Mouse (Mus musculus) hindbrain, embryonic 14.5 days (tissue): ENCODE results near the gene Phgr1. TPM values are rescaled to one million over a fixed set of nuclear protein-coding genes. Genes with fewer than 3 reads are reported as not detected.
A peak's percentile ranks its signal among the peaks of the same experiment; 100 is the strongest.

Experiments
- ATAC-seq: fragments of 200-750 bp; cut with Nextera tagmentation; 2 replicates; pipeline ENCODE4 v1.8.0; 2017; ENCODE audit warnings: moderate number of reproducible peaks, mild to moderate bottlenecking, moderate TSS enrichment, moderate library complexity; ENCODE audit not compliant: low FRiP score
- DNase-seq: peaks from one replicate; pipeline ENCODE4 v3.0.0-alpha.2; 2015; ENCODE audit warnings: low spot score
- H3K27ac ChIP-seq: fragments of 300-500 bp; sonication (generic); 2 replicates; pipeline ENCODE4 v1.5.1; 2014; ENCODE audit warnings: mild to moderate bottlenecking, moderate library complexity
- H3K27me3 ChIP-seq: fragments of 300-500 bp; sonication (generic); 2 replicates; pipeline ENCODE4 v1.6.1; 2014; ENCODE audit warnings: mild to moderate bottlenecking, low read length, mixed read lengths; ENCODE audit not compliant: control insufficient read depth, insufficient read depth
- H3K36me3 ChIP-seq: fragments of 300-500 bp; sonication (generic); replicated peaks from 2 replicates; pipeline ENCODE4 v1.6.1; 2014; ENCODE audit not compliant: control insufficient read depth, insufficient read depth
- H3K4me1 ChIP-seq: fragments of 300-500 bp; sonication (generic); replicated peaks from 2 replicates; pipeline ENCODE4 v1.6.1; 2014; ENCODE audit warnings: antibody characterized with exemption, low read length, mixed read lengths; ENCODE audit not compliant: control insufficient read depth, insufficient read depth
- H3K4me2 ChIP-seq: fragments of 300-500 bp; sonication (generic); replicated peaks from 2 replicates; pipeline ENCODE4 v1.6.1; 2014; ENCODE audit warnings: mild to moderate bottlenecking, moderate library complexity
- H3K4me3 ChIP-seq: fragments of 300-500 bp; sonication (generic); replicated peaks from 2 replicates; pipeline ENCODE4 v1.5.1; 2014; ENCODE audit warnings: mild to moderate bottlenecking, low read length
- H3K9ac ChIP-seq: fragments of 300-500 bp; sonication (generic); 2 replicates; pipeline ENCODE4 v1.6.1; 2014
- H3K9me3 ChIP-seq: fragments of 300-500 bp; sonication (generic); 2 replicates; pipeline ENCODE4 v1.6.1; 2016; ENCODE audit warnings: low read length; ENCODE audit not compliant: control insufficient read depth
- WGBS: fragments of 180-500 bp; shearing (Covaris S2); extraction: QIAGEN DNeasy Blood & Tissue Kit; methylation state at CpG from one replicate; pipeline ENCODE4 v1.1.7; 2014; 5-methylcytosine and 5-hydroxymethylcytosine counted together
- polyA plus RNA-seq: library from polyadenylated mRNA; unstranded; fragments of >200 nt; fragmentation: Nextera tagmentation; extraction: Ambion mirVana; gene quantifications from 2 replicates; pipeline ENCODE4 v1.2.1, GENCODE M21; 2014

Gene Phgr1
- polyA plus RNA-seq, 1 experiment from 2014 or later: not detected

DNA sequence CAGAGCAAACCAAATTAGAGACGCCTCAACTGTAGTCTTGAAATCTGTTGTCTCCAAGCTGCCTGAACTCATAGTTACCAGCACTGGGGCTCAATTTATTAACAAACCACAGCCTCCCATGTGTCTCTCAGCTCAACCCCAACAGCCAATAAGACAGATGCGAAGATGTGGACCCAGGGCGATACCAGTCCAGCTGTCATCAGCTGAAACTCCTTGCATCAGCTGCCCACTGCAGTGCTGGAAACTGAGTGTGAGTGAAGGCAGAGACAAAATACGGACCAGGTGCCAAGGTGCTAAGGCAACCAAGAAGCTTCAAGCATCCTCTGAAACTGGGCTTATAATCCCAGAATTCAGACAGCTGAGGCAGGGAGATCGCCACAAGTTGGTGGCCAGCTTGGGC lies 40.6 kb upstream of the Phgr1 start:
- H3K27ac ChIP-seq: no peak overlapping the region
- no peak overlapping the region for H3K9ac ChIP-seq
- peaks cover 20% of the 10 kb centered on the region; the same call in 1 of the 2 replicates for H3K27me3 ChIP-seq
- H3K4me3 ChIP-seq: no peak overlapping the region
- ATAC-seq: no peak
- H3K4me2 ChIP-seq: no peak overlapping the region
- H3K36me3 ChIP-seq: no peaks in the 10 kb centered on the region
- H3K4me1 ChIP-seq: no peaks in the 10 kb centered on the region
- no peak for DNase-seq
- 79% methylated on average over 5 of the region's 5 CpGs for WGBS
- no peaks in the 10 kb centered on the region for H3K9me3 ChIP-seq

DNA sequence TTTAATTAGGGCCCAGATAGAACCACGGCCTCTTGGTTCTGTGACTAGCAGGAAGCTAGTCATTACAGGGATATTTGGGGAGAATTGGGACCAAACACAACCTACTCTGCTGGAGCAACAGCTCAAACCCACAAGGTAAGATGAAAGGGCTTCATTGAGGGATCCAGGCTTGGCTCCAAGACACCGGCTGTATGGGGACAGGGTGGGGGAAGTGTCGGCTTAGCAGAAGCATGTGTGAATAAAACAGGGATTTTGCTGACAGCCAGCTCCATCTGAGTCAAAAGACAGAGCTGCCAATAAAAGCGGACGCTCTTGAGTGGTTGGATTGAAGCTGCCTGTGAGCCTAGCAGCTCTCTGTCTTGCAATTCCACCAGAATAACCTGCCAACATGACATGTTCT lies 39.2 kb upstream of the Phgr1 start:
- no peak for DNase-seq

DNA sequence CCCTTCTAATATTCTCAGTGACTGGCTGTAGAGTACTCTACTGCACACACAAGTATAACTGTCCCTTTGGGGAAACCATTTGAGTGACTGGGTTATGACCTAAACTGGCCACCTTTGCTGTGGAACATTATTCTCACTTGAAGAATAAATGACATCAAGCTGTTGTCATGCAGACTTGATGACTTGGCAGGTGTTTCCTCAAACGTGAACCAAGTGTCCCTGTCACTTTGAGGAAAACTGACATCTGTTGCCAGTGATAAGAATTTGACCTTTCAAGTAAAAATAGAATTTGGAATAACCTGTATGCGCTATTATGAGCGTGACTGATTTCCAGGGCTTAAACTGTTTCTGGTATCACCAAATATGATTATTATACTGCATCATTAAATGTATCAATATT lies 32.2 kb upstream of the Phgr1 start:
- Histone ChIP-seq H3K27me3 (peaks cover 4% of the 10 kb centered on the region), H3K36me3 (no peaks in the 10 kb centered on the region), H3K4me3 (no peak overlapping the region), H3K9me3 (no peaks in the 10 kb centered on the region), H3K27ac (no peak overlapping the region), H3K4me1 (peaks cover 9% of the 10 kb centered on the region; the same call in 1 of the 2 replicates), H3K9ac (no peak overlapping the region), H3K4me2 (no peak overlapping the region)
- ATAC-seq (no peak), DNase-seq (no peak)
- 70% methylated on average over 3 of the region's 3 CpGs for WGBS

More for the DNA sequence above, 39.2 kb upstream of the Phgr1 start:
- Histone ChIP-seq H3K27ac (no peak overlapping the region), H3K4me1 (no peaks in the 10 kb centered on the region), H3K9ac (no peak overlapping the region), H3K36me3 (no peaks in the 10 kb centered on the region), H3K4me2 (no peak overlapping the region), H3K27me3 (peaks cover 14% of the 10 kb centered on the region; the same call in 1 of the 2 replicates), H3K9me3 (no peaks in the 10 kb centered on the region), H3K4me3 (no peak overlapping the region)
- WGBS: 59% methylated on average over 5 of the region's 5 CpGs
- ATAC-seq: no peak

DNA sequence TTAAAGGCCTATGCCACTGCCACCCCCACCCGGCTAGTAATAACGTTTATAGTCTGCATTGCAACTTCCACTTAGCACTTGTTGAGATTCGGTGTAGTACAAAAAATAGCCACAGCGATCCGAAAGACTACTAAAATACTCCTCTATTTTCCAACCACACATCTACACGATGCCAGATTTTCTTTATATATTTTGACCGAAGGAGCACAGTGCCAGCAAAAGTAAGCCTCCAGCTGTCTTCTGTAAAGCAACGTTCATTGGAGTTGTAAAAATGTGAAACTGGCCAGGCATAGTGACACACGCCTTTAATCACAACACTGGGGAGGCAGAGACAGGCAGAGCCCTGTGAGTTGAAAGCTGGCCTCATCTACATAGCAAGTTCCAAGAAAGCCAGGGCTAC lies 31.4 kb upstream of the Phgr1 start:
- WGBS: 77% methylated on average over 9 of the region's 9 CpGs
- H3K27ac ChIP-seq: no peak overlapping the region
- peaks cover 4% of the 10 kb centered on the region for H3K27me3 ChIP-seq
- DNase-seq (no peak), ATAC-seq (no peak)
- H3K9ac ChIP-seq: no peak overlapping the region
- H3K36me3 ChIP-seq: no peaks in the 10 kb centered on the region
- H3K4me3 ChIP-seq: no peak overlapping the region
- peaks cover 9% of the 10 kb centered on the region; the same call in 1 of the 2 replicates for H3K4me1 ChIP-seq
- no peaks in the 10 kb centered on the region for H3K9me3 ChIP-seq
- H3K4me2 ChIP-seq: no peak overlapping the region

DNA sequence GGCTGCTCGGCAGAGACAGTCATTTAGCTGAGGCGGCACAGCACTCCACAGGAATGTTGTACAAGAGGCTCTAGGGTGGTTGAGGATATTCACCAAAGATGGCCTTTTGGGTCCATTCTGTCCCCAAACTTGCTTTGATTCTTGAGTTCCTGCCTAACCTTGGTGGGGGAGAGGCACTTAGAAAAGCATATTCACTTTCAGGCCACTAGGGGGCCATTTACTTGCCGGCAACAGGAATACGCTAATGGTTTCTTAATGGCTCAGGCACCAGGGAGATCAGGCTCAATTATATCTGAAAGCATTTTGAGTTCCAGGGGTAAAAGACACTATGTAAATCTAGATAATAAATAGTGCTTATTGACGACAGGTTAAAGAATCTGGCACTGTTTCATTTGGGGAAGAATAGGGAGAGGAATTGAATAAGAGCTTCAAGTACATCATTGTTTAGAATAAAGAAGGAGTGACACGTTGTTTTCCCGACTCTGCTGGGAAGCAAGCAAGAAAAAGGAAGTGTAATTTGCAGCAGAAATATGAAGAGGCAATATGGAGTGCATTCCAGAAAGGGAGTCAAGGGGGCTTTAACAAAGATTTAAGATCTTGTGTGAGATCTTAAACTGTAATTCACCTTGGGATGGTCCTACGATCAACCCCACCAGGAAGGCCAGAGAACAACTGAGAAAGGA lies 29.2 kb upstream of the Phgr1 start:
- no peak overlapping the region; the same call in 1 of the 2 replicates for H3K4me2 ChIP-seq
- H3K9ac ChIP-seq: no peak overlapping the region
- no peak overlapping the region for H3K4me3 ChIP-seq
- peaks cover 4% of the 10 kb centered on the region for H3K27me3 ChIP-seq
- H3K27ac ChIP-seq: no peak overlapping the region
- 22% methylated on average over 8 of the region's 8 CpGs for WGBS
- no peaks in the 10 kb centered on the region for H3K36me3 ChIP-seq
- DNase-seq (peak; percentile 79), ATAC-seq (no peak)
- no peaks in the 10 kb centered on the region for H3K9me3 ChIP-seq
- H3K4me1 ChIP-seq: peaks cover 24% of the 10 kb centered on the region

DNA sequence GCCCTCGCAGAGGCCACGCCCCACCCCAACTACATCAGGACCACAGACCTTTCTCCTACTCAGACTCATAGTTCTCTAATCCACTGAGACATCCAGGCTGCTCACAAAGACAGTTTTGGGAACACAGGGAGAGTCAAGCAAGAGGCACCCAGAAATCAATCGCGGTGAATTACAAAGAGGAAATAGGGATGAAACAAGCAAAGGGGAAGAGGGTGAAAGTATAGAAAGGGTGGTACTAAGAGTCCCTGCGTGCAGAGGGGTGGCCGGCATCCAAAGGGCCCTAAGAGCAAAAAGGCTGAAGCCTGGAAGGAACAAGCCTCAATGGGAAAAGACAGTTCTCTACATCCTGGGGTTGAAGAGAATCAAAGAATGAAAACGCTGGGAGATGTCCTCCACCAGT lies 27.9 kb upstream of the Phgr1 start:
- ATAC-seq: no peak
- no peaks in the 10 kb centered on the region for H3K9me3 ChIP-seq
- H3K4me3 ChIP-seq: peak overlapping the region; percentile 89
- H3K4me1 ChIP-seq: peaks cover 36% of the 10 kb centered on the region
- no peak overlapping the region for H3K9ac ChIP-seq
- DNase-seq: no peak
- H3K27me3 ChIP-seq: peaks cover 4% of the 10 kb centered on the region
- WGBS: 8% methylated on average over 7 of the region's 7 CpGs
- no peaks in the 10 kb centered on the region for H3K36me3 ChIP-seq
- peak overlapping the region; percentile 84 for H3K4me2 ChIP-seq
- H3K27ac ChIP-seq: no peak overlapping the region

DNA sequence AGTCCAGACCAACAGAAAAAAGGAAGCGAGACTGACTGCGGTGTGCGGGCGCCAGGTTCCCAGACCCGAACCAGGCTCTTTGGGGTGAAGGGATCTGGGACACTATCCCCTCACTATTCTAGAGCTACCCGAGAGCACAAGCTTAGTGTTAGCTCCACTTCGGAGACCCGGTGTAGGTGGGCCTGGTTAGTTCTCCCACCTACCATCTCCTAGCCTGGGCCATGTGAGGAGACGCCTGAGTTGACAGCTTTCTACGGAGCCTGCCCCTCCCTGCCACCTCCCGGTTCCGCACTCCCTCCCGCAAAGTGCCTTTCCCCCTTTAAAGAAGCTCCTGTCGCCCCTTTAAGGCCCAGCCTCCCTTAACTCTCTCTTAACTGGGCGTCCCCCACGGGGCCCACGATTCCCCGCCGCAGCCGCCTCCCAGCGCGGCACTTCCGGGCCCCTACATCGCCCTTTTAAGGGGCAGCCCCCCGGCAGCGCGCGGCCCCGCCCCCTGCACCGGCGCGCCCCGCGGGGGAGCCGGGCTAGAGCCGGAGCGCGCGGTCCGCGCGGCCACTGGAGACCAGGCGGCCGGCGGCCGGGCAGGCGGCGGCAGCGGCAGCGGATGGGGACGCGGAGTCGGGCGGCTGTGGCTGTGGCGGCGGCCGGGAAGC lies 27.2 kb upstream of the Phgr1 start, which contains the start of gene Inafm2:
TSS of gene Inafm2 (plus strand) at position 527 of the 653 bp plus-strand sequence.
- DNase-seq: peak; percentile 89
- Histone ChIP-seq H3K9me3 (no peaks in the 10 kb centered on the region), H3K4me1 (peaks cover 43% of the 10 kb centered on the region), H3K27me3 (peaks cover 4% of the 10 kb centered on the region; the same call in 1 of the 2 replicates), H3K9ac (peak within 1 kb of the TSS; percentile 94), H3K27ac (peak within 1 kb of the TSS; percentile 75), H3K4me2 (peak within 1 kb of the TSS; percentile 84), H3K36me3 (no peaks in the 10 kb centered on the region), H3K4me3 (peak within 1 kb of the TSS; percentile 89)
- peak; percentile 93 for ATAC-seq
- WGBS: 1% methylated on average over 31 of the region's 57 CpGs

DNA sequence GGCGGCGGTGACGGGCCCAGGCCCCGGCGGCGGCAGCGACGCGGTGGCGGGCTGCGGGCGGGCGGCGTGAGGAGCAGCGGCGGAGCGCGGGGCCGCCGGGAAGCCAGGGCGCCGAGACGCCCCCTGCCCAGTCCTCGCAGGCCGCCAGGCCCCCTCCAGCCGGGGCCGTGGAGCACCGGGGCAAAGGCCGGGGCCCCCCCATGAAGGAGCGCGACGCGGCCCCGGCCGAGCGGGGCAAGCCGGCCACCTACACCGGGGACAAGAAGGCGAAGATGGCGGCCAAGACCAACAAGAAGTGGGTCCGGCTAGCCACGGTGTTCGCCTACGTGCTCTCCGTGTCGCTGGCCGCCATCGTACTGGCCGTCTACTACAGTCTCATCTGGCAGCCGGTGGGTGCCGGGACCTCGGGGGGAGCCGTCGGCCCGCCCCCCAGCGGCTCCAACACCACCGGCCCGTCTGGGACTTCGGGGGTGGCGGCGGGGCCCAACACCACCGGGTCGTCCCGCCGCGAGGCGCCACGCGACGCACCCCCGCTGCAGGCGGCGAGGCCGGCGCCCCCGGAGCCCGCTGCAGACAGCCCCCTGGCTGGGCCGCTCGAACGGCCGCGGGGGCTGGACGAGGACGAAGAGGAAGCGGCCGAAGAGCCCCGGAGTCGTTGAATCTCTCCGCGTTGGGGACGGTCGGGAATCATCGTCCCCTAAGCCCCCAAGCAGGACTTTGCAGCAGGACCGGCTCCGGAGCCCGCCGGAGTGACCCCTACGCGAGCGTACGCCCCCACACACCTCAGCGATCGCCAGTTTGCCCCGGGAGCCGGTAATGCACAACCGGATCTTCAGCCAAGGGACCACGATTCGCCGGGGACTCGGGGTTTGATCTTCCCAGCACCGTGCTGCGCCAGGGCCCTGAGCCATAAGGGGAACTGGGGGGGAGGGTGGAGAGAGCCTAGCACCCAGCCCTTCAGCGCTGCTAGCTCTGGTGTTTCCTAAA lies 26.4 kb upstream of the Phgr1 start:
- DNase-seq (no peak), ATAC-seq (peak; percentile 36)
- Histone ChIP-seq H3K9me3 (no peaks in the 10 kb centered on the region), H3K4me3 (peak overlapping the region; percentile 89), H3K4me1 (peaks cover 48% of the 10 kb centered on the region), H3K27ac (peak overlapping the region; percentile 75), H3K9ac (peak overlapping the region; percentile 94), H3K27me3 (peaks cover 4% of the 10 kb centered on the region; the same call in 1 of the 2 replicates), H3K4me2 (peak overlapping the region; percentile 84), H3K36me3 (no peaks in the 10 kb centered on the region)
- under 1% methylated on average over 100 of the region's 113 CpGs for WGBS
